Comparison of ENCODE assay signal across 8 mouse cellular contexts in genomic region chr17:15208808-15209173, GRCm38 (mm10).
DNase-seq lines count a peak whose midpoint lies in the region; ATAC-seq and TF ChIP-seq lines count a peak whose summit lies in the region.

No protein-coding gene starts in this region.

- H3K4me1 ChIP-seq in liver, embryonic 11.5 days (replicated peaks; ENCODE audit: control insufficient read depth, insufficient read depth, low read length): no peaks in the 10 kb centered on the region
- no peaks in the 10 kb centered on the region for H3K4me1 ChIP-seq in liver, postnatal 0 days (ENCODE audit: insufficient read depth)
- H3K4me1 ChIP-seq in forebrain, embryonic 11.5 days (replicated peaks; ENCODE audit: control insufficient read depth, insufficient read depth, low read length): peaks cover 9% of the 10 kb centered on the region; the same call in 1 of the 2 replicates
- peaks cover 18% of the 10 kb centered on the region; the same call in 1 of the 2 replicates for H3K4me1 ChIP-seq in intestine, embryonic 15.5 days (replicated peaks)
- H3K4me1 ChIP-seq in neural tube, embryonic 13.5 days (replicated peaks): peaks cover 30% of the 10 kb centered on the region

- no peak overlapping the region for H3K4me3 ChIP-seq in liver, embryonic 11.5 days (ENCODE audit: low read depth, low read length)
- H3K4me3 ChIP-seq in liver, postnatal 0 days (ENCODE audit: low read depth, low read length): no peak overlapping the region
- no peak overlapping the region for H3K4me3 ChIP-seq in forebrain, embryonic 11.5 days (ENCODE audit: low read depth, low read length)
- no peak overlapping the region for H3K4me3 ChIP-seq in intestine, embryonic 15.5 days (replicated peaks)
- H3K4me3 ChIP-seq in neural tube, embryonic 13.5 days: peak overlapping the region; percentile 35

- H3K9me3 ChIP-seq in liver, embryonic 11.5 days (ENCODE audit: control insufficient read depth, low read length): no peaks in the 10 kb centered on the region
- no peaks in the 10 kb centered on the region for H3K9me3 ChIP-seq in liver, postnatal 0 days (ENCODE audit: low read length)
- no peaks in the 10 kb centered on the region for H3K9me3 ChIP-seq in forebrain, embryonic 11.5 days (ENCODE audit: control insufficient read depth, low read length)
- H3K9me3 ChIP-seq in intestine, embryonic 15.5 days: no peaks in the 10 kb centered on the region
- no peaks in the 10 kb centered on the region for H3K9me3 ChIP-seq in neural tube, embryonic 13.5 days

- no peak for TF ChIP-seq CTCF in liver, postnatal 0 days (IDR thresholded peaks at IDR 0.05; ENCODE audit: low read depth)

- no peaks in the 10 kb centered on the region; the same call in 1 of the 2 replicates for H3K27me3 ChIP-seq in liver, embryonic 11.5 days (replicated peaks; ENCODE audit: control insufficient read depth, insufficient read depth, low read length)
- H3K27me3 ChIP-seq in liver, postnatal 0 days (ENCODE audit: insufficient read depth, low read length): no peaks in the 10 kb centered on the region
- H3K27me3 ChIP-seq in forebrain, embryonic 11.5 days (ENCODE audit: control insufficient read depth, insufficient read depth, low read length): no peaks in the 10 kb centered on the region
- H3K27me3 ChIP-seq in intestine, embryonic 15.5 days (replicated peaks): no peaks in the 10 kb centered on the region
- H3K27me3 ChIP-seq in neural tube, embryonic 13.5 days: no peaks in the 10 kb centered on the region

- no peak overlapping the region for H3K27ac ChIP-seq in liver, embryonic 11.5 days (ENCODE audit: low read depth, low read length)
- H3K27ac ChIP-seq in liver, postnatal 0 days (ENCODE audit: low read depth): no peak overlapping the region
- H3K27ac ChIP-seq in forebrain, embryonic 11.5 days (ENCODE audit: low read depth, low read length): peak overlapping the region; percentile 60
- H3K27ac ChIP-seq in intestine, embryonic 15.5 days: no peak overlapping the region
- H3K27ac ChIP-seq in neural tube, embryonic 13.5 days (replicated peaks): peak overlapping the region; percentile 90

- H3K36me3 ChIP-seq in liver, embryonic 11.5 days (ENCODE audit: control insufficient read depth, insufficient read depth, low read length): no peaks in the 10 kb centered on the region
- H3K36me3 ChIP-seq in liver, postnatal 0 days (replicated peaks; ENCODE audit: insufficient read depth, low read length): no peaks in the 10 kb centered on the region
- H3K36me3 ChIP-seq in forebrain, embryonic 11.5 days (ENCODE audit: control insufficient read depth, insufficient read depth, low read length): no peaks in the 10 kb centered on the region
- H3K36me3 ChIP-seq in intestine, embryonic 15.5 days: no peaks in the 10 kb centered on the region
- H3K36me3 ChIP-seq in neural tube, embryonic 13.5 days: no peaks in the 10 kb centered on the region

- TF ChIP-seq EP300 in liver, postnatal 0 days (IDR thresholded peaks at IDR 0.05; ENCODE audit: low read depth): no peak

- 46% methylated on average over 3 of the region's 3 CpGs for WGBS in liver, embryonic 11.5 days
- 57% methylated on average over 3 of the region's 3 CpGs for WGBS in liver, postnatal 0 days (ENCODE audit: insufficient replicate concordance)
- WGBS in forebrain, embryonic 11.5 days: 30% methylated on average over 3 of the region's 3 CpGs
- 54% methylated on average over 3 of the region's 3 CpGs for WGBS in intestine, embryonic 15.5 days
- 20% methylated on average over 3 of the region's 3 CpGs for WGBS in neural tube, embryonic 13.5 days

- 0 out of 2 replicates have a peak, but pooled peaks have one; percentile 16 for ATAC-seq in liver, embryonic 11.5 days (replicated peaks; ENCODE audit: low FRiP score)
- ATAC-seq in liver, postnatal 0 days: no peak
- 0 out of 2 replicates have a peak, but pooled peaks have one; percentile 30 for ATAC-seq in forebrain, embryonic 11.5 days (replicated peaks; ENCODE audit: low FRiP score)
- no peak for ATAC-seq in intestine, embryonic 15.5 days
- peak; percentile 63 for ATAC-seq in neural tube, embryonic 13.5 days (ENCODE audit: low read depth)

- no peak for DNase-seq in liver, embryonic 11.5 days (ENCODE audit: low spot score)
- no peak for DNase-seq in liver, postnatal 0 days
- DNase-seq in forebrain, embryonic 11.5 days (ENCODE audit: low spot score): peak; percentile 50
- DNase-seq in adipocyte (ENCODE audit: low spot score): no peak
- no peak for DNase-seq in urinary bladder, adult 2 months (ENCODE audit: low spot score)
- DNase-seq in right cerebral cortex, postnatal 4 days: no peak

- H3K4me2 ChIP-seq in liver, embryonic 11.5 days: peak overlapping the region; percentile 61
- no peak overlapping the region for H3K4me2 ChIP-seq in liver, postnatal 0 days (ENCODE audit: low read depth, low read length)
- H3K4me2 ChIP-seq in forebrain, embryonic 11.5 days (ENCODE audit: low read depth, low read length, severe bottlenecking): peak overlapping the region; percentile 57
- H3K4me2 ChIP-seq in intestine, embryonic 15.5 days (replicated peaks): 0 out of 2 replicates have a peak overlapping the region, but pooled peaks have one; percentile 55
- peak overlapping the region; percentile 59 for H3K4me2 ChIP-seq in neural tube, embryonic 13.5 days

- H3K9ac ChIP-seq in liver, embryonic 11.5 days (ENCODE audit: low read depth, low read length): no peak overlapping the region
- H3K9ac ChIP-seq in liver, postnatal 0 days (replicated peaks): no peak overlapping the region
- peak overlapping the region; percentile 3; the same call in 1 of the 2 replicates for H3K9ac ChIP-seq in forebrain, embryonic 11.5 days (ENCODE audit: low read length)
- H3K9ac ChIP-seq in intestine, embryonic 15.5 days: no peak overlapping the region
- peak overlapping the region; percentile 64 for H3K9ac ChIP-seq in neural tube, embryonic 13.5 days

Comparison
In these comparisons a context has a peak if more than half of its experiments do, and no peak if none do; other contexts are left out.
1. ATAC-seq: peak in liver, embryonic 11.5 days (single experiment), forebrain, embryonic 11.5 days (single experiment) and neural tube, embryonic 13.5 days (single experiment); none in liver, postnatal 0 days (single experiment) and intestine, embryonic 15.5 days (single experiment).
2. H3K27ac ChIP-seq: peak in forebrain, embryonic 11.5 days (single experiment) and neural tube, embryonic 13.5 days (single experiment); none in liver, embryonic 11.5 days (single experiment), liver, postnatal 0 days (single experiment) and intestine, embryonic 15.5 days (single experiment).
3. H3K9ac ChIP-seq: peak in forebrain, embryonic 11.5 days (single experiment) and neural tube, embryonic 13.5 days (single experiment); none in liver, embryonic 11.5 days (single experiment), liver, postnatal 0 days (single experiment) and intestine, embryonic 15.5 days (single experiment).